In genomic region chr5:100846599-100846920, GRCm38 (mm10) we compare ENCODE assay signal across 8 mouse cellular contexts. TPM values are rescaled to one million over a fixed set of nuclear protein-coding genes. Genes with fewer than 3 reads are reported as not detected.
DNase-seq lines count a peak whose midpoint lies in the region; ATAC-seq and TF ChIP-seq lines count a peak whose summit lies in the region.

No protein-coding gene starts in this region.

- H3K36me3 ChIP-seq in lung, postnatal 0 days (ENCODE audit: insufficient read depth, low read length): no peaks in the 10 kb centered on the region
- H3K36me3 ChIP-seq in intestine, postnatal 0 days (ENCODE audit: control insufficient read depth, insufficient read depth): peaks cover 5% of the 10 kb centered on the region; the same call in 1 of the 2 replicates
- H3K36me3 ChIP-seq in neural tube, embryonic 14.5 days (ENCODE audit: control insufficient read depth, insufficient read depth, low read length): no peaks in the 10 kb centered on the region

- no peaks in the 10 kb centered on the region for H3K4me1 ChIP-seq in cerebellum, adult 2 months (ENCODE audit: control insufficient read depth, insufficient read depth, low read length)
- no peaks in the 10 kb centered on the region for H3K4me1 ChIP-seq in lung, postnatal 0 days (ENCODE audit: insufficient read depth, low read depth, low read length)
- H3K4me1 ChIP-seq in intestine, postnatal 0 days (replicated peaks; ENCODE audit: control insufficient read depth, insufficient read depth, low read length): no peaks in the 10 kb centered on the region
- H3K4me1 ChIP-seq in neural tube, embryonic 14.5 days (ENCODE audit: control insufficient read depth, insufficient read depth, low read length): peaks cover 7% of the 10 kb centered on the region

- no peak for DNase-seq in cerebellum, adult 2 months
- no peak for DNase-seq in lung, postnatal 0 days (ENCODE audit: low spot score)
- DNase-seq in lung, postnatal 36 days: no peak
- DNase-seq in cerebellum, adult 9-10 months: no peak
- no peak for DNase-seq in c-Kit-positive CD71-positive TER-119-positive erythroid progenitor cells, embryonic 14.5 days (ENCODE audit: low spot score)

- H3K4me3 ChIP-seq in cerebellum, adult 2 months (replicated peaks; ENCODE audit: insufficient read depth, low read depth, low read length): peak overlapping the region; percentile 55
- peak overlapping the region; percentile 63 for H3K4me3 ChIP-seq in lung, postnatal 0 days (ENCODE audit: low read depth, low read length)
- H3K4me3 ChIP-seq in intestine, postnatal 0 days (ENCODE audit: low read depth, low read length): peak overlapping the region; percentile 70
- H3K4me3 ChIP-seq in neural tube, embryonic 14.5 days (ENCODE audit: low read depth, low read length): peak overlapping the region; percentile 48

- no peak for TF ChIP-seq EP300 in lung, postnatal 0 days (IDR thresholded peaks at IDR 0.05)

- TF ChIP-seq CTCF in cerebellum, adult 2 months (IDR thresholded peaks at IDR 0.05; ENCODE audit: borderline replicate concordance, insufficient read depth, low read depth, low read length): no peak
- no peak for TF ChIP-seq CTCF in lung, postnatal 0 days (IDR thresholded peaks at IDR 0.05)
- TF ChIP-seq CTCF in intestine, postnatal 0 days (IDR thresholded peaks at IDR 0.05; ENCODE audit: low read depth): no peak

- H3K4me2 ChIP-seq in lung, postnatal 0 days (replicated peaks; ENCODE audit: low read depth, low read length): peak overlapping the region; percentile 96
- H3K4me2 ChIP-seq in intestine, postnatal 0 days (replicated peaks; ENCODE audit: low read depth): peak overlapping the region; percentile 92
- H3K4me2 ChIP-seq in neural tube, embryonic 14.5 days (ENCODE audit: low read depth, low read length): peak overlapping the region; percentile 95

- ATAC-seq in cerebellum, adult (ENCODE audit: insufficient number of reproducible peaks, low FRiP score, low TSS enrichment): no peak
- no peak for ATAC-seq in lung, postnatal 0 days
- ATAC-seq in intestine, postnatal 0 days: no peak; the same call in none of the 2 replicates
- peak; percentile 34; the same call in 1 of the 2 replicates for ATAC-seq in neural tube, embryonic 14.5 days (ENCODE audit: low read depth)

- no peak for TF ChIP-seq POLR2A in cerebellum, adult 2 months (IDR thresholded peaks at IDR 0.05; ENCODE audit: borderline replicate concordance, insufficient read depth, low read length)

- no peaks in the 10 kb centered on the region for H3K9me3 ChIP-seq in lung, postnatal 0 days (ENCODE audit: low read length)
- H3K9me3 ChIP-seq in intestine, postnatal 0 days (ENCODE audit: control insufficient read depth): no peaks in the 10 kb centered on the region
- H3K9me3 ChIP-seq in neural tube, embryonic 14.5 days (ENCODE audit: control insufficient read depth, low read length): no peaks in the 10 kb centered on the region

- peak overlapping the region; percentile 4 for H3K27ac ChIP-seq in cerebellum, adult 2 months (ENCODE audit: insufficient read depth, low read length)
- peak overlapping the region; percentile 11; the same call in 1 of the 2 replicates for H3K27ac ChIP-seq in lung, postnatal 0 days (ENCODE audit: low read length)
- H3K27ac ChIP-seq in intestine, postnatal 0 days (ENCODE audit: low read depth, low read length): peak overlapping the region; percentile 95
- H3K27ac ChIP-seq in neural tube, embryonic 14.5 days (ENCODE audit: low read depth, low read length): no peak overlapping the region

- 0 out of 2 replicates have a peak, but pooled peaks cover 2% of the 10 kb centered on the region for H3K27me3 ChIP-seq in cerebellum, adult 2 months (ENCODE audit: control insufficient read depth, insufficient read depth, low read length)
- H3K27me3 ChIP-seq in lung, postnatal 0 days (replicated peaks; ENCODE audit: insufficient read depth, low read length): peaks cover 12% of the 10 kb centered on the region
- H3K27me3 ChIP-seq in intestine, postnatal 0 days (replicated peaks; ENCODE audit: control insufficient read depth, insufficient read depth, low read length): no peaks in the 10 kb centered on the region
- H3K27me3 ChIP-seq in neural tube, embryonic 14.5 days (ENCODE audit: control insufficient read depth, insufficient read depth, low read length): peaks cover 28% of the 10 kb centered on the region

- WGBS in cerebellum, adult 2 months: under 1% methylated on average over 22 of the region's 22 CpGs
- under 1% methylated on average over 22 of the region's 22 CpGs for WGBS in lung, postnatal 0 days
- under 1% methylated on average over 22 of the region's 22 CpGs for WGBS in intestine, postnatal 0 days
- 2% methylated on average over 21 of the region's 22 CpGs for WGBS in neural tube, embryonic 14.5 days

- peak overlapping the region; percentile 43 for H3K9ac ChIP-seq in lung, postnatal 0 days (replicated peaks; ENCODE audit: low read depth)
- peak overlapping the region; percentile 78 for H3K9ac ChIP-seq in intestine, postnatal 0 days (ENCODE audit: low read depth, low read length)
- peak overlapping the region; percentile 47 for H3K9ac ChIP-seq in neural tube, embryonic 14.5 days (replicated peaks; ENCODE audit: low read depth, low read length)

RNA-seq across cellular contexts. Expression of gene Gpat3, which starts 1.0 kb away (rescaled TPM):
- polyA plus RNA-seq in cerebellum, adult 2 months (2012; rRNA removed): 6.7 TPM in 2 replicates
- 2.3 and 2.9 TPM in 2 replicates for polyA plus RNA-seq in lung, postnatal 0 days (2015; fragmentation: Nextera tagmentation; extraction: Ambion mirVana)
- polyA plus RNA-seq in intestine, postnatal 0 days (2015; fragmentation: Nextera tagmentation; extraction: Ambion mirVana): 41.7 and 47.6 TPM in 2 replicates
- 1.1 and 1.9 TPM in 2 replicates for polyA plus RNA-seq in neural tube, embryonic 14.5 days (2014; fragmentation: Nextera tagmentation; extraction: Ambion mirVana)

RNA-seq across cellular contexts. Expression of gene Abraxas1, which starts 25.8 kb away (rescaled TPM):
- 9.3 and 10.1 TPM in 2 replicates for polyA plus RNA-seq in cerebellum, adult 2 months (2012; rRNA removed)
- polyA plus RNA-seq in lung, postnatal 0 days (2015; fragmentation: Nextera tagmentation; extraction: Ambion mirVana): 11.4 and 11.6 TPM in 2 replicates
- polyA plus RNA-seq in intestine, postnatal 0 days (2015; fragmentation: Nextera tagmentation; extraction: Ambion mirVana): 10.6 and 12.5 TPM in 2 replicates
- polyA plus RNA-seq in neural tube, embryonic 14.5 days (2014; fragmentation: Nextera tagmentation; extraction: Ambion mirVana): 15.4 and 15.5 TPM in 2 replicates

RNA-seq across cellular contexts. Expression of gene Mrps18c, which starts 48.1 kb away (rescaled TPM):
- polyA plus RNA-seq in cerebellum, adult 2 months (2012; rRNA removed): 42.4 and 42.5 TPM in 2 replicates
- 118 and 145 TPM in 2 replicates for polyA plus RNA-seq in lung, postnatal 0 days (2015; fragmentation: Nextera tagmentation; extraction: Ambion mirVana)
- polyA plus RNA-seq in intestine, postnatal 0 days (2015; fragmentation: Nextera tagmentation; extraction: Ambion mirVana): 195 and 203 TPM in 2 replicates
- 152 and 184 TPM in 2 replicates for polyA plus RNA-seq in neural tube, embryonic 14.5 days (2014; fragmentation: Nextera tagmentation; extraction: Ambion mirVana)

RNA-seq across cellular contexts. Expression of gene Helq, which starts 48.2 kb away (rescaled TPM):
- 47.5 and 51.6 TPM in 2 replicates for polyA plus RNA-seq in cerebellum, adult 2 months (2012; rRNA removed)
- polyA plus RNA-seq in lung, postnatal 0 days (2015; fragmentation: Nextera tagmentation; extraction: Ambion mirVana): 5.3 and 6.8 TPM in 2 replicates
- polyA plus RNA-seq in intestine, postnatal 0 days (2015; fragmentation: Nextera tagmentation; extraction: Ambion mirVana): 6.7 and 7.4 TPM in 2 replicates
- polyA plus RNA-seq in neural tube, embryonic 14.5 days (2014; fragmentation: Nextera tagmentation; extraction: Ambion mirVana): 27.3 and 29.7 TPM in 2 replicates
